Mouse (Mus musculus) neural tube, postnatal 0 days (tissue): ENCODE results near the gene Vmn2r24. TPM values are rescaled to one million over a fixed set of nuclear protein-coding genes. Genes with fewer than 3 reads are reported as not detected.

ENCODE experiments used
- polyA plus RNA-seq: library from polyadenylated mRNA; unstranded; fragments of >200 nt; fragmentation: Nextera tagmentation; extraction: Ambion mirVana; gene quantifications from 2 replicates; pipeline ENCODE4 v1.2.1, GENCODE M21; 2015

Gene Vmn2r24
- polyA plus RNA-seq: not detected in 2 replicates

GRCm38 (mm10) chr6:123778579-123778978 lies at the start of gene Vmn2r24:
Gene Vmn2r24 (plus strand): TSS chr6:123778879.

GRCm38 (mm10) chr6:123853363-123853762 lies 74.7 kb downstream of the Vmn2r24 start, which contains the start of gene Vmn2r25:
Gene Vmn2r25 (minus strand): TSS chr6:123853463.

Other genes starting within 250 kb of the Vmn2r24 start
- gene Vmn2r21, start 245.5 kb upstream of the Vmn2r24 start, polyA plus RNA-seq: not detected in 2 replicates
- not detected in 2 replicates for gene Vmn2r22, start 128.2 kb upstream of the Vmn2r24 start, polyA plus RNA-seq
- not detected in 2 replicates for gene Vmn2r23, start 76.2 kb upstream of the Vmn2r24 start, polyA plus RNA-seq
- gene Vmn2r25, start 74.6 kb downstream of the Vmn2r24 start, polyA plus RNA-seq: not detected in 2 replicates
- not detected in 2 replicates for gene Vmn2r26, start 245.7 kb downstream of the Vmn2r24 start, polyA plus RNA-seq